Mouse (Mus musculus) gastrocnemius, adult 8-10 months (tissue): ENCODE measurements at regions not wholly inside any gene's neighbourhood (a gene's known extent, or its start where the extent isn't known, plus 50 kb on each side); places are given as distances from the start of the nearest gene placed in this dataset.

Experiments
- DNase-seq, 2 experiments: peaks; one replicate each; pipeline ENCODE4 v3.0.0; 2022; ENCODE audit warnings: low spot score in 2 of 2

GRCm38 (mm10) chr17:15194894-15195461 lies 153.6 kb upstream of the Gm3448 start:
- peak; percentile 78 to 89 for DNase-seq

GRCm38 (mm10) chr17:15193831-15194230 lies 152.5 kb upstream of the Gm3448 start:
- DNase-seq, result no peak

GRCm38 (mm10) chr17:15192840-15193239 lies 151.5 kb upstream of the Gm3448 start:
- DNase-seq, result no peak

- no peak for DNase-seq
These were observed 143.9 kb upstream of the Gm3448 start for GRCm38 (mm10) chr17:15185217-15185616.

- DNase-seq, result peak; percentile 22 to 36
These were observed 142.5 kb upstream of the Gm3448 start for GRCm38 (mm10) chr17:15183800-15184199.

GRCm38 (mm10) chr17:15182105-15182504 lies 140.8 kb upstream of the Gm3448 start:
- DNase-seq, result no peak

- no peak for DNase-seq
These were observed 139.0 kb upstream of the Gm3448 start for GRCm38 (mm10) chr17:15180223-15180860.

- DNase-seq, result no peak
These were observed 138.1 kb upstream of the Gm3448 start for GRCm38 (mm10) chr17:15179411-15179951.

GRCm38 (mm10) chr17:15177390-15177789 lies 136.1 kb upstream of the Gm3448 start:
- DNase-seq, result no peak

- DNase-seq, result no peak
These were observed 133.1 kb upstream of the Gm3448 start for GRCm38 (mm10) chr17:15174354-15174953.

- no peak for DNase-seq
These were observed 126.6 kb upstream of the Gm3448 start for GRCm38 (mm10) chr17:15167927-15168326.

GRCm38 (mm10) chr17:15157693-15158333 lies 116.5 kb upstream of the Gm3448 start:
- DNase-seq, result no peak

- no peak for DNase-seq
These were observed 111.8 kb upstream of the Gm3448 start for GRCm38 (mm10) chr17:15152996-15153735.

- no peak for DNase-seq
These were observed 111.1 kb upstream of the Gm3448 start for GRCm38 (mm10) chr17:15152477-15152876.

- DNase-seq, result no peak
These were observed 110.4 kb upstream of the Gm3448 start for GRCm38 (mm10) chr17:15151695-15152094.

- no peak for DNase-seq
These were observed 105.3 kb upstream of the Gm3448 start for GRCm38 (mm10) chr17:15146607-15147006.

- no peak for DNase-seq
These were observed 104.0 kb upstream of the Gm3448 start for GRCm38 (mm10) chr17:15145191-15145968.

GRCm38 (mm10) chr17:15140391-15140790 lies 99.1 kb upstream of the Gm3448 start:
- no peak for DNase-seq
